Mouse (Mus musculus) embryonic fibroblast, embryonic 13.5 days (primary cell): ENCODE measurements around the gene Wnt2.

Source experiments
- CTCF ChIP-seq: IDR thresholded peaks from 2 replicates; pipeline ENCODE4 v1.5.1; 2011; ENCODE audit warnings: mild to moderate bottlenecking, control low read depth, low read length, moderate library complexity, borderline replicate concordance; ENCODE audit not compliant: insufficient read depth
- POLR2A ChIP-seq: IDR thresholded peaks from 2 replicates; pipeline ENCODE4 v1.6.1; 2011; ENCODE audit warnings: low read depth, mild to moderate bottlenecking, control low read depth, low read length, moderate library complexity

- no peak for TF ChIP-seq CTCF
- no peak for TF ChIP-seq POLR2A
These were observed 60.6 kb downstream of the Wnt2 start for GRCm38 (mm10) chr6:17969815-17970214.
